Mouse (Mus musculus): ENCODE results near the gene Frg2f1.
"Not testable (repeated sequence)": the region's sequence is repeated elsewhere in the genome, so short reads cannot be mapped to it uniquely, and the experiment has no call there.

Gene Frg2f1

DNA sequence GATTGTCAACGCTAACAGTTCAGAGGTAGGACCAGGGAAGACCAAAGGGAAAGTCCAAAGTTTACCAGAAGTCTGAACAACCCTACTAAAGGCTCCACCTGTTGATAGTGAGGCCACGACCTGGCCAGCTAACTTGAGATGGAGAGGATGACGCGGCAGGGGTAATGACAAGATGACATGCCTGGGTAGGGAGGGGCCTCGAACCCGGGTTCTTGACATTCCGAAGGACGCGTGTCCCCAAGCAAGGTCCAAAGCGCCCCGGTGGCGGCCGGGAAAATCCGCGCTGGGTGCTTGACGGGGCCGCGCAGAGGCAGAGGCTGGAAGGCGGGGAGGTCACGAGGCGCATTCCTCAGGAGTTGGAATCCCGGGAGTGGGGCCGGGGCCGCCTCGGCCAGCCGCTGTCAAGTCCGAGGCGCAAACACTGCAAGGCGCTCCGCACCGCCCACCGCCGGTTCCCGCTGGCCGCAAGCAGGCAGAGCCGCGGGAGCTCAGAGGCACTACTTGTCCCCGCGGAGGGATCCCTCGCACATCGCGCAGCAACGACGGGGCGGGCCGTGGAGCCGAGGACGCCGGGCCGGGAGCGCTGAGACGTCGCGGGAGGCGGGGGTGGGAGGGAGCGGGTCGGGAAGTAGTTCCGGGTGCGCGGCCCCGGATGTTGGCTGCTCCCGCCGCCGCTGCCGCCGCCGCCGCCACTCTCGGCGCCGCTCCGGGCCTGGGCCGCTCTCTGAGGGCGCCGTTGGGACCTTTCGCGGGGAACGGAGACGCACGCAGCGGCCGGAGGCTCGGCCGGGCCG, at the start of gene Frg2f1:
Frg2f1 (minus strand) TSS at position 499 of the 794 bp plus-strand sequence.
- DNase-seq, result peak; percentile 96

DNA sequence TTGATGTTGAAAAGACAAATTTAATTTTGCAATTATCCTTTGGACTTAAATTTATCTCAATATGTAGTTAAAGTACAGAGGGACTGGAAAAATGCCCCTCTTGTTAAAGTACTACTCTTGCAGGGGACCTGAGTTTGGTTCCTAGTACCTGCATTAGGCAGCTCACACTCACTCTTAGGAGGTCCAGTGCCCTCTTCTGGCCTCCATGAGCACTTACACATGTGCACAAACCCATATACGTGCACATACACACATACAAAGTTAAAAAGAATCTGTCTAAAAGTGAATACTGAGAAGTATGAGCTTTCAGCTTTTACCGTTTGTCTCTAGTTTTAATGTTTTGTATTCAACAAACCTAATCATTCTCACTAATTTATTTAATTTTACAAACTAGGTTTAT, 48.7 kb upstream of the Frg2f1 start:
- DNase-seq, result no peak

DNA sequence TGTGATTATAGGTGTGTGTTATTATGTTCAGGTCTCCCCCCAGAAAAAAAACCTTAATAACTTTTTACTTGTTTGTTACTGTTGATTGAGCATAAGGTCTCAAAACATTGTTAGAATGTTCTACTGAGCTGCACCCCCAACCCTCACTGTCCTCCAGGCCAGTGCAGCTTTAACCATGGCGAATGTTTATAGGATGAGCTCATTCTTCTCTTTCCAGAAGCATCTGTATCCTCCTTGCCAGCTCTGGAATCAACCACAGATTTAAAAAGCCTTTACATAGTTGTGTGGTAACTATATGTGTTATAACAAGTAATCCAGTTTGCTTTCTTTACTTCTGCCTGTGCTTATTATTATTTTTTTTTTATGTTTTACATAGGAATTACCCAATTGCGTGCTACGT, 36.1 kb upstream of the Frg2f1 start:
- DNase-seq, result no peak

DNA sequence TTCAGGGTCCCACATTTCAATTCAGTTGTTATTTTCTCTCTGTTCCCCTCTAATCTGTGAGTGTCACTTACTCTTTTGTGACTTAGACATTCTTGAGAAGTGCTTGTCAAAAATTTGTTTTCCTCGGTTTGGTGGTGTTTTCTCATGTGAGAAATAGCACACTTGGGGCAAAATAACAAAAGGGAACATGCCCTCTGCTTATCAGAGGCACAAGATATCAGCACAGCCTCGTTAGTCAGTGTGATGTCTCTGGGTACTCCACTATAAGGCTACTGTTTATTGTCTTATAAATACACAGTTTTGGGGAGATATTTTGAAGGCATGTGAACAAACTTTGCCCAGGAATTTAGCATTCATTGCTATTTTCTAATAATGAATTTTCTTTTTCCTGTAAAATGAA, 35.2 kb upstream of the Frg2f1 start:
- DNase-seq, result no peak

DNA sequence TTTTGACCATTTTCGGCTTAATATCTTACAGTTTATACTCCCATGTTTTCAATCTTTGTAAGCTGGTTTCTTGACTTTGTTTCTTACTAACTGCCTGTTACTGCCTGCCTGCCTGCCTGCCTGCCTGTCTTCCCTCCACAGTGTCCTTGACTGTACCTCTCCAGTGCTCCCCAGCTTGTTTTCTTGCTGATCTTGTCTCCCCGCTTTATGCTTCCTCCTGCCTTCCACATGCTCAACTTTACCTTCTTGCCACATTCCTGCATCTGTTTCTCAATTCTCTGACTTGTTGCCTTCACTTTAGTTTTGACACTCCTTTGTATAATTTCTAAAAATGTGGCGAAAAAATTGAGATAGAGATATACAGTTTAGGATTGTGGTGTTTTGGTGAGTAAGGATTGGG, 33.4 kb upstream of the Frg2f1 start:
- no peak for DNase-seq

DNA sequence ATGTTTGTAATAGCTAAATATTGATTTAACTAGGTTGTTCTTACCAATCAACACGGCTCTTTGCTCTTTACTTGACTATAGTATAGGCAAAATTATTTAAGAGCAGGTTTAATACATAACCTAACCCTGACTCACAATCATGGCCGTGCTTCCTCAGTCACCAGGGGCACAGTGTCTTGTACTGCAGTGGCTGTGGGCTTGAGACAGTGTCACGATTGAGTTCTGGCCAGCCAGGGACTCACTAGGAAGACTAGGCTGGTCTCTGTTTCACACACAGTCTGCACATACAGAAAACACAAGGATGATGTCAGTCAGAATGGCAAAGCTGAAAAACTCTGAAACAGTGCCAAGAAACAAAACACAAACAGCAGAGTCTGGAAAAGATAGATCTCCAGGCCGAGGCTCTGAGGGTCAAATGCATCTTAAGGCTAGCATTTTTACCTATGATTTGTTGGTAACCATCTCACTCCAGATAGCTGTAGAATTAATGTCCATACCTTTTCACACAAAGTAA, 27.1 kb upstream of the Frg2f1 start:
- no peak for DNase-seq

GRCm38 (mm10) chr4:119563136-119563535, 23.8 kb upstream of the Frg2f1 start:
- no peak for DNase-seq

DNA sequence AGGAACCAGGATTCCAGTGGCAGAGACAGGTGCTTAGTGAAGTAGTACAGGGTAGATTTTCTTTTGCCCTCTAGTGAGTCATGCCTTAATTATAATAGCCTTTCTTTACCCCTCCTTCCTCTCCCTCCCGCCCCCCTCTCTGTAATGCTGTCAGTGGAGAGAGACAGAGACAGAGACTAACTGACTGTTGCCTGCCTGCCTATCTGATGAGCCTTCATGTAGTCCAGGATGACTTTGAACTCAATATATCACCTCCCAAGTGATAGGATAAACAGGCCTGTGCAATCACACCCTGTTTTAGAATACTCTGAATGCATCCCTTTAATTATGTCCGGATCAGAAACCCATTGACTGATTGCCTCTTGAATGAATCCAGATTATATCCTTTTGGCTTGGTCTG, 16.1 kb upstream of the Frg2f1 start:
- DNase-seq, result no peak

DNA sequence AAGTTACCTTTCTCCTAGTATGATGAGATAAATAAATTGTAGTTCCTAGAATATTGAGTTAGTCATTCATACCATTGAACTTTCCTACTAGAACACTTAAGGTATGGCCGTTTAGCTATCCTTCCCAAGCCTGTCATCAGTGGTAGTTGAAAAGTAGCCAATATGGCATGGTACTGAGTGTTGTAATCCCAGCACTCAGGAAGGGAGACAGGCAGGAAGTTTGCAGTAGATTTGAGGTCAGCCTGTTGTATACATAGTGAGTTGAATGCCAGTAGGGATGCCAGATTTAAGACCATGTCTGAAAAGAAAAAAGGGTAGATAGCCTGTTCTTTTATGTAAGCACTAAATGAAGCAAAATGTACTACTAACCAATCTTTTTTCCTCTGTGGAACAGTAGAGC, 11.5 kb upstream of the Frg2f1 start:
- DNase-seq, result no peak

GRCm38 (mm10) chr4:119540533-119540890, 1.2 kb upstream of the Frg2f1 start:
- DNase-seq, result no peak

DNA sequence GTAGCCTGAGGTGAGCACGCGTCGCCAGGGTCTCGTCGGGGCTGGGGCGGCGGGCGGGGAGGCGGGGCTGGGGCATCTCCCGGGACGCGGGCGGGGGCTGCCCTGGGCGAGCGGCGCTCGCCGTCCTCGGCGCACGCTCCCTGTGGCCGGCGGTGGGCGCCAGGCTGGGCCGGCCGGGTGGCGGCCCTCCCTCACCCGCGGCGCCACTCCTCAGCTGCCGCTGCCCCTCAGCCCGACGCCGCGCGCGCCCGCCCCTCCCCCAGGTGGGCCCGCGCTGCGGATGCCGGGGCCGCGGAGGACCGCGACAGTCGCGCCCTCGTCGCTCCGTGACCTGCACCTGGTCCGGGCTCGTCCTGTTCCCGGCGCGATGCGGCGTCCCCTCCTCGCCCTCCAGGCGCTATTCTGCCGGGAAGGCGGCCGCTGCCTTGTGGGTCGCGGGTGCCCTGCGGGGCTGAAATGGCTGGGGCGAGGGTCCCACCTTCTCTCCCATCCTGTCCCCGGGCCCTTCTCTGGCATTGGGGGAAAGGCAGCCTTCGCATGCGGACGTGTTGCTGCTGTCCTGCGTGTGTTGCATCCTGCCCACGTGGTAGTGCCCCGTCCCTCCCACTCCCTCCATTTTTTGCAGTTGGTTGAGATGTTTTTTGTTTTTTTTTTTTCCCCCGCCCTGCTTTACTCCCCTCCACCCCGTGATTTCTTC, 655 bp upstream of the Frg2f1 start:
- peak; percentile 38 for DNase-seq

- DNase-seq, result no peak
Measured at GRCm38 (mm10) chr4:119537436-119537835, 1.9 kb downstream of the Frg2f1 start.

- not testable (repeated sequence) for DNase-seq
Measured at GRCm38 (mm10) chr4:119536615-119537014, 2.7 kb downstream of the Frg2f1 start, which contains the start of gene Foxj3. Foxj3 (plus strand) TSS chr4:119537004.

GRCm38 (mm10) chr4:119535103-119535502, 4.2 kb downstream of the Frg2f1 start:
- DNase-seq, result no peak

- DNase-seq, result no peak
Measured at GRCm38 (mm10) chr4:119531813-119532212, 7.5 kb downstream of the Frg2f1 start.

- no peak for DNase-seq
Measured at GRCm38 (mm10) chr4:119526329-119526845, 12.9 kb downstream of the Frg2f1 start.

DNA sequence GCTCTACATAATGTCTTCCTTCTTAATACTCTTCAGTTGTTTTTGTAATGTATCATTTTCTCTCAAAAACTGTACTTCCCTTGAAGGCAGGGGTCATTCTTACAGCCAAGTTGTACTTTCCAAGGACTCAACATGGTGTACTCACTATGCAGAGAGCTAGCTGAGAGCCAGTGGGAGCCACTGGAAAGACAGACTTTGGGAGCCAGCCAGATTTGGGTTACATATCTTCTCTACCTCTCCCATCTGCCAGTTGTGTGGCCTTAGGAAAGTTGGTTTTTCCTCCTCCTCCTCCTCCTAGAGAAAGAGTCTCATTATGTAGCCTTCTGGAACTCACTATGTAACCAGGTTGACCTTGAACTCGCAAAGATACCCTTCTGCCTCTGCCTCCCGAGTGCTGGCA, 14.9 kb downstream of the Frg2f1 start:
- DNase-seq, result no peak

DNA sequence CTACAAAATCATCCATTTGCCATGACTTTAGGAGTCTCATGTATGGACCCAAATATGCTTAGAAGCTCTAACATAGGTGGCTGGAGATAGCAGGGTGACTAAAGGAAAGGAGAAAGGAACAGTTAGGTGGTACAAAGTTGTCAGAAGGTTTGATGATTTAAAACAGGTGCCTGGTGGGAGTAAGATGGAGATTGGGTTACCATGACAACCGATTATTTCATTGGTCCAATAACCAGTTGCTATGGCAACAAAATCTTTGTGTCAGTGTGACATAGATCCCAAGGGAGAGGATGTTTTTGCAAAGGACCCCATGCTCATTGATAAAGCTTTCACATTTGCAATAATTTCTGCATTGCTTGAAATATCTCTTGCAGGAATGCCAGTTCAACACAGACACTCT, 15.3 kb downstream of the Frg2f1 start:
- no peak for DNase-seq

- DNase-seq, result no peak
Measured at GRCm38 (mm10) chr4:119523575-119523974, 15.8 kb downstream of the Frg2f1 start.

DNA sequence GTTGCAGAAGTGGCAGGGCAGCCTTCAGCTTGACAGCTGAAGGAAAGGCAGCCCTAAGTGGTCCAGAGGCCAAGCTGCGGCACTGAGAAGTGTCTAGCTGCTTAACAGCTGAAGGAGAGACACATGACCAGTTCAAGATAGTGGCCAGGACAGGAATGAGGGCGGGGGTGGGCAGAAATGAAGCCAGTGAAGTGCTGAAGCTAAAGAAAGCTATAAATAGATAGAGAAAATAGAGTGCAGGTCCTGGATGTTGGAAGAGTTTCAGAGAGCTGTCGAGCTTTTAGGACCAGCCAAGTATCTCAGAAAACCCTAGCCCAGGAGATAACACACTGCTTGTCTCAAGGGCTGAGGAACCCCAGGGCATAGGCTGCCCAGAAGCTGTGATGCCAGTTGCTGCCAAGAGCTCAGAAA, 26.6 kb downstream of the Frg2f1 start:
- DNase-seq, result peak; percentile 20

- DNase-seq, result no peak
Measured at GRCm38 (mm10) chr4:119511591-119511990, 27.7 kb downstream of the Frg2f1 start.

GRCm38 (mm10) chr4:119498319-119498848, 40.9 kb downstream of the Frg2f1 start:
- no peak for DNase-seq

DNA sequence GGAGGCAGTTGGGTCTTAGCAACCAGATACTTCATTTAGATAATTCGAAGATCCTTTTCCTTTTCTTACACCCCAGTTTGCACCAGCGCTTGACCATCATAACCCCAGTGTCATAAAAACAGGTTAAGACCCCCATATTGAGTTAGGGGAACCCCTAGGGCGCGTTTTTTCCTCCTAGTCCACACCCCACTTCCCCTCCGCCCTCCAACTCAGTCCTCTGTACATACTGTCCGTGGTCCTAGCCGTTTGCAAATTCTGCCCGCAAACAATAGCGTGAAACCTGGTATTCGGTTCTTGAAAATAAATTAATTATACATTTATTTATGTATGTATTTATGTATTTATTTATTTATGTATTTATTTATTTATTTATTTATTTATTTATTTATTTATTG, 46.4 kb downstream of the Frg2f1 start:
- DNase-seq, result no peak

All from lung, postnatal 14 days (tissue).